In the genomic region with DNA sequence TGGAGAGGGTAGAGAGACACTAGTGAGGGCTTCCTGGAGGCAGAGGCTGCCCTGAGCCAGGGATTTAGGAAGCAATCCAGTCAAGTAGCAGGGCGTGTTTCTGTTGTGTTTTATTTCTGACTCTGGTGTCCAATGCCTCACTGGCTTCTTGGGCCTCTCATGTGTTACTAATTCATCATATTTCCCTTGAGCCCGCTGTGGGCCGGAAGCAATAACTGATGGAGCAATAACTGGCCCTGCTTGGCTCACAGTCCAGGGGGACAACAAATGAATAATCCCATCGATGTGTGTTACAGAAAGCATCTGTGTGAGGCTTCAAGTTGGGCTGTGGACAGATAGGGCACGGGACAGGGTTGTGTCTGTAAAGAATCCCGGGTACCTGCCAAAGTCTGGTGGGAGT, we compare ENCODE assay signal across 17 mouse cellular contexts. TPM values are rescaled to one million over a fixed set of nuclear protein-coding genes. Genes with fewer than 3 reads are reported as not detected.
DNase-seq lines count a peak whose midpoint lies in the region; TF ChIP-seq lines count a peak whose summit lies in the region.
"Had no signal": no experiment of that assay in that cellular context is flagged by ENCODE, and none has a peak within 500 bp of the region (broad histone marks: within the 10 kb centered on the region; RNA-seq: fewer than 3 reads in every experiment).

No protein-coding gene starts in this region.

- no peak for TF ChIP-seq CTCF in kidney, adult 2 months (conservative IDR thresholded peaks at IDR 0.05; ENCODE audit: insufficient read depth, insufficient read length, low read depth, low read length)

- WGBS in kidney, adult 2 months = 67% methylated on average over 6 of the region's 6 CpGs

- no peak overlapping the region for H3K27ac ChIP-seq in kidney, adult 2 months (ENCODE audit: insufficient read depth, low read depth, low read length)
- H3K27ac ChIP-seq: forebrain, embryonic 15.5 days; liver, embryonic 15.5 days had no signal

- peak; percentile 48 for DNase-seq in kidney, adult 2 months
- no peak for DNase-seq in kidney, postnatal 4 days
- peak; percentile 66 for DNase-seq in 416B (ENCODE audit: low read depth)
- peak; percentile 91 for DNase-seq in NIH3T3 (ENCODE audit: low read depth)
- peak; percentile 60 for DNase-seq in heart, postnatal 25 days (ENCODE audit: low spot score)
- DNase-seq in testis, postnatal 10 days (ENCODE audit: low spot score) = no peak
- DNase-seq in right cerebral cortex, postnatal 14 days = no peak
- DNase-seq: adrenal gland, adult 8-10 months; kidney, postnatal 14 days; left cerebral cortex, postnatal 4 days; thymus, adult 18-20 months had no signal

- 0 out of 2 replicates have a peak, but pooled peaks cover 2% of the 10 kb centered on the region for H3K36me3 ChIP-seq in kidney, adult 2 months (ENCODE audit: control insufficient read depth, insufficient read depth, low read length)

- H3K27me3 ChIP-seq in kidney, adult 2 months (replicated peaks; ENCODE audit: control insufficient read depth, insufficient read depth, low read length) = no peaks in the 10 kb centered on the region
- H3K27me3 ChIP-seq: forebrain, embryonic 15.5 days had no signal

- no peak for TF ChIP-seq POLR2A in kidney, adult 2 months (IDR thresholded peaks at IDR 0.05; ENCODE audit: low read depth, low read length)

- intact Hi-C loops in heart, postnatal 25 days (cut with DNase I) = loop anchor here (1.0 kb wide), 1 partner anchor 17 kb away; no protein-coding TSS in a partner anchor

- no peak overlapping the region for H3K4me3 ChIP-seq in kidney, adult 2 months (ENCODE audit: insufficient read depth, low read depth, low read length)
- H3K4me3 ChIP-seq: forebrain, embryonic 15.5 days; liver, embryonic 15.5 days had no signal

- no peaks in the 10 kb centered on the region for H3K4me1 ChIP-seq in kidney, adult 2 months (ENCODE audit: control insufficient read depth, insufficient read depth, low read length)
- H3K4me1 ChIP-seq: forebrain, embryonic 15.5 days had no signal

RNA-seq across cellular contexts. Expression of a gene that starts 6.1 kb away (rescaled TPM):
- polyA plus RNA-seq in kidney, adult 2 months (2012; rRNA removed) = 4.0 and 5.0 TPM in 2 replicates
- 1 to 10 TPM; 2.1 to 3.1 TPM for total RNA-seq in heart, postnatal 25 days (2021)
- total RNA-seq: left cerebral cortex, postnatal 4 days had no signal

RNA-seq across cellular contexts. Expression of a gene that starts 11.6 kb away (rescaled TPM):
- 305 and 325 TPM in 2 replicates for polyA plus RNA-seq in kidney, adult 2 months (2012; rRNA removed)
- total RNA-seq in heart, postnatal 25 days (2021) = 100 to 1,000 TPM; 196 to 203 TPM

RNA-seq across cellular contexts. Expression of a gene that starts 20.8 kb away (rescaled TPM):
- polyA plus RNA-seq in kidney, adult 2 months (2012; rRNA removed) = 3.6 and 3.7 TPM in 2 replicates
- under 1 TPM; 0.45 to 0.86 TPM for total RNA-seq in heart, postnatal 25 days (2021)
- total RNA-seq: common myeloid progenitor, adult 5-6 weeks; neutrophil, adult 5-6 weeks had no signal

RNA-seq across cellular contexts. Expression of a gene that starts 32.1 kb away (rescaled TPM):
- polyA plus RNA-seq in kidney, adult 2 months (2012; rRNA removed) = 3.6 and 4.0 TPM in 2 replicates
- 1 to 10 TPM; 3.7 to 4.1 TPM for total RNA-seq in heart, postnatal 25 days (2021)
- total RNA-seq: common myeloid progenitor, adult 5-6 weeks; hematopoietic stem cell, adult 5-6 weeks; megakaryocyte, adult 5-6 weeks; neutrophil, adult 5-6 weeks had no signal

RNA-seq across cellular contexts. Expression of a gene that starts 37.2 kb away (rescaled TPM):
- polyA plus RNA-seq in kidney, adult 2 months (2012; rRNA removed) = 5.5 and 7.5 TPM in 2 replicates
- total RNA-seq in heart, postnatal 25 days (2021) = 10 to 100 TPM; 15.2 to 17.4 TPM

Comparison
In these comparisons a context has a peak if more than half of its experiments do, and no peak if none do; other contexts are left out.
1. DNase-seq: peak in kidney, adult 2 months (single experiment), 416B (single experiment), NIH3T3 (single experiment) and heart, postnatal 25 days (single experiment); none in kidney, postnatal 4 days (0 of 2), testis, postnatal 10 days (single experiment) and right cerebral cortex, postnatal 14 days (single experiment).